Mouse (Mus musculus) adrenal gland, adult (tissue): ENCODE data around the gene Ptgr1.

Experiments used
- DNase-seq, 2 experiments: peaks; one replicate each; pipeline ENCODE4 v3.0.0; 2022 to 2023; ENCODE audit warnings: low spot score in 1 of 2; ENCODE audit not compliant: inconsistent age in 2 of 2

The Ptgr1 gene

GRCm38 (mm10) chr4:58932541-58932940, 54.4 kb downstream of the Ptgr1 start:
- no peak for DNase-seq

GRCm38 (mm10) chr4:58927661-58928060, 59.3 kb downstream of the Ptgr1 start:
- DNase-seq, result no peak

DNA sequence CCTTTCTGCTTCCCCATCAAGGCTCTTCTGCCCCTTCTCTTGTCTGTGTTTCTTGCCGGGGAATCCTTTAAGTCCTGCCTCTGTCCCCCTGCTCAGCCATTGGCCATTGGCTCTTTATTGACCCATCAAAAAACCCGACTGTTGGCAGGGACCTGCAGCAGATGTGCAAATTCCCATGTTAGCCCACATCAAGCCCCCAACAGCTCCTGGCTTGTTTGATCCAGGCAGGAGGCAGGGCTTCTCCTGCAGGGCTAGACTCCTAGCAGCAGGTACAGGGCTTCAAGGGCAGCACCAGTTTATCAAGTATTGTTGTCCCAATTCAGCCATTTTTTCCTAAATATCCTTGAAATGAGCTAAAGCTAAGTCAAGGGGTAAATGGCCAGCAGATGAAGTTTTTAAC, 60.8 kb downstream of the Ptgr1 start:
- no peak for DNase-seq

DNA sequence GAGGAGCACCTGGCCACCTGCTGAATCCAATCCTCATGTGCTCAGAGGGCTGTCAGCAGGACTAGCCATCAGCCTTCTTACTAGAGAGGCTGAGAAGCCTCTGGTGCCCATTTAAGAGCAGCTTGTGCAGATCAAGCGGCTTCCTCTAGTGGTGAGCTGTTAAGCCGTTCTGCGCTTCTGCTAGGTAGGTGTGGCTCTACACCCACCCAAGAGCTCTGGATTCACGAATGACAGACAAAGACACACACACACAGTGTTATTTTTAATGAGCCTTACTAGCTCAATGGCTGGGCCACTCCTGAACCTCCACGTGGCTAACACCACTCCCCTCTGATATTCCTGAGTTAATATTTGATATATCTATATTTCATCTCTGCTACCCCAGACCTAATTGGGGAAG, 61.3 kb downstream of the Ptgr1 start:
- no peak for DNase-seq

DNA sequence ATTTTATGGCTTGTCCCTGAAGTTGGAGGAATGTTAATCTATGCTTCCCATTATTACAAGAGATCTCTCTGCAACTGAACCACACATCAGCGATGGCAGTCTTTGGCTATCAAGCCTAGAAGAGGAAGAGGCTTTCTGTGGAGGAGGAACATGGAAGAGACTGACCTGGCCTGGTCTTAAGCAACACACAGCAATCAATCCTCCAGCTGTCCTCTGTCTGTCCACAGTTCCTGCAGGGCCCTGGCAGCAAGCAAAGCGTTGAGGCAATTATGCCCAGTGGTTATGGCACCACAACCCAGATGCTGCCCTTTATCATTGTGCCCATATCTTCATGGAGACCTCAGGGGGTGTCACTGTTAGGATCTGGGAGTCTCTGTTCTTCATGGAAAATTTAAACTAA, 63.0 kb downstream of the Ptgr1 start:
- no peak for DNase-seq
